Mouse (Mus musculus): ENCODE measurements around the gene D430042O09Rik.

DNA sequence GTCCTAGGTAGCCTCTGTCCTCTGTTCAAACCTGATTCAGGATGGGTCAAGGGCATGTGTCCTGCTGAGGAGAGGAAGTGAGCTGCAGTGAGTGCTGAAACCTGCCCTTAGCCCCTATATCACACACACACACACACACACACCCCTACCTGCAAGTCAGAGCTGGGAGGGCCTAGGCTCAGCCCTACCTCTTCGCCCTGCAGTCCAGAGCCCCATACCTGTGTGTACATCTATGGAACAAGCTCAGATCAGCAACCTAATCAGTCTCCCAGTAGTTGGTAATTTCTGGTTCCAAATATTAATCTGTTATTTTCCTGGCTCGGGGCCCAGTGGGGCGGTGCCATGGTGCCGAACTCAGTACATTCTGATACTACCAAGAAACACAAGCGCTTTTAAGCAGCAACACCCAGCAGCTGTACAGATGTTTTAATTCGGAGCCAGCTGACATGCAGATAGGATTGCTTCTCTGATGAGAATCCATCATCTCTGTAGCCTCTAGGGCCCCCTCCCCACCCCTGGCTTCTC, 166.3 kb downstream of the D430042O09Rik start:
- no peak for TF ChIP-seq POLR2A (IDR thresholded peaks at IDR 0.05; ENCODE audit: low read depth, low read length)
- TF ChIP-seq ZC3H11A (IDR thresholded peaks at IDR 0.05; ENCODE audit: low read depth, low read length) = no peak
- no peak for TF ChIP-seq MAFK (IDR thresholded peaks at IDR 0.05; ENCODE audit: insufficient replicate concordance, low read length)
- TF ChIP-seq BHLHE40 (IDR thresholded peaks at IDR 0.05; ENCODE audit: low read depth, low read length) = no peak
- no peak for TF ChIP-seq CHD2 (IDR thresholded peaks at IDR 0.05; ENCODE audit: low read length)
- TF ChIP-seq CTCF (conservative IDR thresholded peaks at IDR 0.05 in 1 of 2, IDR thresholded peaks at IDR 0.05 in 1 of 2; ENCODE audit: low read depth in 2 of 2, low read length in 2 of 2) = no peak
- no peak for TF ChIP-seq NELFE (IDR thresholded peaks at IDR 0.05; ENCODE audit: low read depth, low read length)
- TF ChIP-seq MXI1 (IDR thresholded peaks at IDR 0.05; ENCODE audit: low read depth, low read length) = no peak
- TF ChIP-seq USF1 (IDR thresholded peaks at IDR 0.05; ENCODE audit: low read depth, low read length) = no peak
- TF ChIP-seq KAT2A (IDR thresholded peaks at IDR 0.05; ENCODE audit: insufficient replicate concordance, low read length) = no peak
- TF ChIP-seq MEF2A (IDR thresholded peaks at IDR 0.05; ENCODE audit: borderline replicate concordance, low read depth, low read length) = no peak
- no peak for TF ChIP-seq UBTF (IDR thresholded peaks at IDR 0.05; ENCODE audit: low read depth, low read length)
- no peak for TF ChIP-seq MAZ (IDR thresholded peaks at IDR 0.05; ENCODE audit: low read depth, low read length)
